Mouse (Mus musculus) CH12.LX (cell line): ENCODE data around the gene Klhl29. TPM values are rescaled to one million over a fixed set of nuclear protein-coding genes. Genes with fewer than 3 reads are reported as not detected.

ENCODE experiments used
- DNase-seq: peaks from one replicate; pipeline ENCODE4 v3.0.0-alpha.2; 2013; ENCODE audit errors: extremely low read depth
- H3K27ac ChIP-seq: 2 replicates; pipeline ENCODE4 v1.5.1; 2012; ENCODE audit warnings: low read depth, mild to moderate bottlenecking, control low read depth, moderate library complexity; ENCODE audit not compliant: insufficient read depth
- H3K27me3 ChIP-seq: replicated peaks from 2 replicates; pipeline ENCODE3; 2012; ENCODE audit warnings: inconsistent platforms
- H3K36me3 ChIP-seq, 2 experiments: replicated peaks in 1 of 2; 2 replicates each; pipeline versions ENCODE3 to v1.6.1; 2012; ENCODE audit warnings: inconsistent platforms in 1 of 2, low read length in 1 of 2, mild to moderate bottlenecking in 1 of 2, mixed read lengths in 1 of 2, moderate library complexity in 1 of 2; ENCODE audit not compliant: control insufficient read depth in 1 of 2, insufficient read depth in 1 of 2
- H3K4me1 ChIP-seq, 2 experiments: 2 replicates each; pipeline ENCODE4 v1.6.1; 2012; ENCODE audit warnings: inconsistent platforms in 1 of 2, moderate library complexity in 1 of 2; ENCODE audit not compliant: insufficient read depth in 2 of 2, control insufficient read depth in 1 of 2
- H3K4me2 ChIP-seq: 2 replicates; pipeline ENCODE4 v1.6.1; 2012; ENCODE audit warnings: low read depth, mild to moderate bottlenecking, control low read depth; ENCODE audit not compliant: poor library complexity, insufficient read depth, severe bottlenecking
- H3K4me3 ChIP-seq, 3 experiments: fragments of 150-350 bp in 1 of 3; sonication (generic) in 1 of 3; replicated peaks in 1 of 3; 2 replicates each; pipeline versions ENCODE3 to v1.5.1; 2011 to 2012; ENCODE audit warnings: low read depth in 2 of 3, low read length in 2 of 3, mild to moderate bottlenecking in 2 of 3, moderate library complexity in 2 of 3, control low read depth in 1 of 3, improper control_type of control experiment in 1 of 3, inconsistent platforms in 1 of 3, mixed read lengths in 1 of 3; ENCODE audit not compliant: poor library complexity in 1 of 3
- H3K79me2 ChIP-seq: replicated peaks from 2 replicates; pipeline ENCODE4 v1.6.1; 2012; ENCODE audit warnings: mild to moderate bottlenecking, moderate library complexity; ENCODE audit not compliant: control insufficient read depth, poor library complexity, insufficient read depth, severe bottlenecking; ENCODE audit errors: extremely low read depth
- H3K9ac ChIP-seq: 2 replicates; pipeline ENCODE4 v1.6.1; 2012; ENCODE audit warnings: low read depth, mild to moderate bottlenecking, control low read depth, moderate library complexity; ENCODE audit not compliant: insufficient read depth
- H3K9me3 ChIP-seq: replicated peaks from 2 replicates; pipeline ENCODE3; 2012; ENCODE audit warnings: low read length, inconsistent platforms, mixed read lengths
- BHLHE40 ChIP-seq: IDR thresholded peaks from 2 replicates; pipeline ENCODE4 v1.6.1; 2011; ENCODE audit warnings: mild to moderate bottlenecking, low read depth, low read length, improper control_type of control experiment
- CTCF ChIP-seq, 2 experiments: IDR thresholded peaks in 1 of 2; conservative IDR thresholded peaks in 1 of 2; 2 replicates each; pipeline ENCODE4 v1.5.1; 2011 to 2012; ENCODE audit warnings: low read depth in 2 of 2, low read length in 2 of 2, improper control_type of control experiment in 1 of 2, inconsistent platforms in 1 of 2, mild to moderate bottlenecking in 1 of 2, moderate library complexity in 1 of 2
- E2F4 ChIP-seq: IDR thresholded peaks from 2 replicates; pipeline ENCODE4 v1.6.1; 2011; ENCODE audit warnings: low read depth, low read length, improper control_type of control experiment; ENCODE audit not compliant: insufficient replicate concordance
- ELF1 ChIP-seq: IDR thresholded peaks from 2 replicates; pipeline ENCODE4 v1.6.1; 2014; ENCODE audit warnings: low read depth, mild to moderate bottlenecking, inconsistent platforms, low read length, improper control_type of control experiment
- EP300 ChIP-seq: IDR thresholded peaks from 2 replicates; pipeline ENCODE4 v1.6.1; 2011; ENCODE audit warnings: low read length, improper control_type of control experiment
- GABPA ChIP-seq: IDR thresholded peaks from 2 replicates; pipeline ENCODE4 v1.6.1; 2012; ENCODE audit warnings: low read depth, low read length, improper control_type of control experiment, inconsistent platforms; ENCODE audit not compliant: insufficient replicate concordance
- HCFC1 ChIP-seq: IDR thresholded peaks from 2 replicates; pipeline ENCODE4 v1.6.1; 2012; ENCODE audit warnings: low read depth, mild to moderate bottlenecking, inconsistent platforms, low read length, improper control_type of control experiment
- JUN ChIP-seq: IDR thresholded peaks from 2 replicates; pipeline ENCODE4 v1.6.1; 2011; ENCODE audit warnings: low read depth, mild to moderate bottlenecking, low read length, improper control_type of control experiment, moderate library complexity; ENCODE audit not compliant: insufficient read depth
- JUND ChIP-seq: conservative IDR thresholded peaks from 2 replicates; pipeline ENCODE4 v1.6.1; 2011; ENCODE audit warnings: low read depth, low read length, improper control_type of control experiment
- MAX ChIP-seq: IDR thresholded peaks from 2 replicates; pipeline ENCODE4 v1.6.1; 2011; ENCODE audit warnings: low read length, improper control_type of control experiment
- MEF2A ChIP-seq: IDR thresholded peaks from 2 replicates; pipeline ENCODE4 v1.6.1; 2014; ENCODE audit warnings: low read depth, mild to moderate bottlenecking, inconsistent platforms, low read length, improper control_type of control experiment, borderline replicate concordance
- MXI1 ChIP-seq: IDR thresholded peaks from 2 replicates; pipeline ENCODE4 v1.6.1; 2011; ENCODE audit warnings: mild to moderate bottlenecking, low read depth, low read length, improper control_type of control experiment
- MYC ChIP-seq: IDR thresholded peaks from 2 replicates; pipeline ENCODE4 v1.6.1; 2011; ENCODE audit warnings: low read depth, mild to moderate bottlenecking, improper control_type of control experiment, low read length
- NELFE ChIP-seq: IDR thresholded peaks from 2 replicates; pipeline ENCODE4 v1.6.1; 2011; ENCODE audit warnings: low read depth, low read length, improper control_type of control experiment
- POLR2A ChIP-seq: IDR thresholded peaks from 2 replicates; pipeline ENCODE4 v1.6.1; 2011; ENCODE audit warnings: low read depth, mild to moderate bottlenecking, improper control_type of control experiment, low read length
- RAD21 ChIP-seq: IDR thresholded peaks from 2 replicates; pipeline ENCODE4 v1.6.1; 2011; ENCODE audit warnings: low read depth, mild to moderate bottlenecking, low read length, improper control_type of control experiment, moderate library complexity
- SIN3A ChIP-seq: IDR thresholded peaks from 2 replicates; pipeline ENCODE4 v1.6.1; 2012; ENCODE audit warnings: low read length, improper control_type of control experiment, inconsistent platforms
- SMC3 ChIP-seq: IDR thresholded peaks from 2 replicates; pipeline ENCODE4 v1.6.1; 2011; ENCODE audit warnings: low read depth, low read length, improper control_type of control experiment
- TBP ChIP-seq: conservative IDR thresholded peaks from 2 replicates; pipeline ENCODE4 v1.6.1; 2011; ENCODE audit warnings: low read depth, low read length, improper control_type of control experiment
- TCF12 ChIP-seq: IDR thresholded peaks from 2 replicates; pipeline ENCODE4 v1.6.1; 2014; ENCODE audit warnings: low read depth, mild to moderate bottlenecking, inconsistent platforms, low read length, improper control_type of control experiment
- USF2 ChIP-seq: conservative IDR thresholded peaks from 2 replicates; pipeline ENCODE4 v1.6.1; 2011; ENCODE audit warnings: low read depth, low read length, improper control_type of control experiment
- ZC3H11A ChIP-seq: IDR thresholded peaks from 2 replicates; pipeline ENCODE4 v1.6.1; 2012; ENCODE audit warnings: low read depth, mild to moderate bottlenecking, inconsistent platforms, low read length, improper control_type of control experiment
- ZNF384 ChIP-seq: IDR thresholded peaks from 2 replicates; pipeline ENCODE4 v1.6.1; 2012; ENCODE audit warnings: low read depth, low read length, improper control_type of control experiment, inconsistent platforms
- dilution Hi-C: fragments of 300-500 bp; cut with MboI; formaldehyde crosslinking; loops from 2 replicates; pipeline ENCODE4 v1.14.3; 2020; ENCODE audit warnings: low sequenced_read_pairs; ENCODE audit not compliant: extremely low pct_unique_long_range_greater_than_20kb, extremely low pct_ligation_motif_present
- in situ Hi-C: fragments of 300-500 bp; cut with MboI; formaldehyde crosslinking; loops from 3 replicates; pipeline ENCODE4 v1.14.3; 2019; ENCODE audit warnings: low sequenced_read_pairs, low pct_ligation_motif_present, low pct_unique_long_range_greater_than_20kb, mixed read lengths
- polyA plus RNA-seq: library from polyadenylated mRNA; unstranded; fragments of >175 nt; gene quantifications from 2 replicates; pipeline ENCODE4 v1.2.1, GENCODE M21; 2012; ENCODE audit warnings: low read depth; ENCODE audit not compliant: insufficient read length
- total RNA-seq, 2 experiments: library from RNA; depleted of rRNA; stranded (reverse); fragments of 300-350 nt in 1 of 2; fragments of >200 nt in 1 of 2; gene quantifications; 2 replicates each; pipeline ENCODE4 v1.2.3; 2012 to 2014

Gene Klhl29
- total RNA-seq (2012; rRNA removed) (0.04 TPM in 1 of 2 replicates, not detected in the other), total RNA-seq (2014; rRNA removed) (not detected in 2 replicates), polyA plus RNA-seq (not detected in 2 replicates)

DNA sequence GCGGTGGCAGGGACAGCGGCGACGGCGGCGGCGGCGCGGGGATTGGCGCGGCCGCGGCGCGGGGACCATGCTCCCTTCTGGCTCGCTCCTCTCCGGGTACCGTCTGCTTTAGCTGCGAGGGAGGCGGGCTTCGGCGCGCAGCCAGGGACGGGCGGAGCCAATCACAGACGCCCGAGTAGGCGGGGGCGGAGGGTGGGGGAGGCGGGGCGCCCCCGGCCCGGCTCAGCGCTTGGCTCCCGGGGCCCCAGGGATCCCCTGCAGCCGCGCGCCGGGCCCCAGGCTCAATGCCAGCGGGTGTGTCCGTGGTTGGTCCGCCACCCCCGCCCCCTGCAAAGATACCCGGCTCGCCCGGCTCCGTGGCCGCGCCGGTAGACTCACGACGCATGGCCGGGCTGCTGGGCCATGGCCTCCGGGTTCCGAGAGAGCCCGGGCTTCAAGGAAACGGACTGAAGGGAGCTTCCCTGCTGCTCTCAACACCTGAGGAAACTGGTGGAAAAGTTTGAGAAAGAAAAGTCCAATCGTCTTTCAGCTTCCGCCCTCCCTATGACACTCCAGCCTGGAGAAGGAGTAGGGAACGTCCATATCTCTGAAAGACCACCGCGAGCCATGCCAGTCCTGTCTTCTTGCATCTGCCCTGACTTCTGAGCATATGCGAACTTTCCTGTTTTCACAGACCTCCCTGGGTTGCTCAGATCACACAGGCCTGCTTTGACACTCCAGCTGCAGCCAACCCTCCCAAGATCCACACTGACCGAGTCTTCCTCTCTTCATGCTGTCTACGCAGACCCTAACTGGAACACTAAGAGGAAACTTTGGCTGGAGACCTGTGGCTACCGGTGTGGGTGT, at the start of gene Klhl29:
Gene Klhl29 (minus strand): TSS at position 67 of the 846 bp plus-strand sequence.
- Histone ChIP-seq H3K4me3 (no peak within 1 kb of the TSS), H3K9me3 (peaks cover 19% of the 10 kb centered on the region), H3K79me2 (no peaks in the 10 kb centered on the region), H3K27ac (no peak within 1 kb of the TSS), H3K27me3 (no peaks in the 10 kb centered on the region), H3K4me1 (no peaks in the 10 kb centered on the region), H3K4me2 (no peak within 1 kb of the TSS), H3K9ac (no peak within 1 kb of the TSS), H3K36me3 (no peaks in the 10 kb centered on the region)
- dilution Hi-C loops = no loop called here
- in situ Hi-C loops = no loop called here
- no peak for DNase-seq
- no peak for TF ChIP-seq EP300
- no peak for TF ChIP-seq USF2
- TF ChIP-seq ZC3H11A = no peak
- no peak for TF ChIP-seq MXI1
- TF ChIP-seq MYC = no peak
- no peak for TF ChIP-seq CTCF (conservative IDR thresholded peaks at IDR 0.05 in 1 of 2, IDR thresholded peaks at IDR 0.05 in 1 of 2; ENCODE audit: low read depth in 2 of 2, low read length in 2 of 2)
- TF ChIP-seq NELFE = no peak
- TF ChIP-seq SIN3A = no peak
- TF ChIP-seq TBP = no peak
- TF ChIP-seq TCF12 = no peak
- TF ChIP-seq ELF1 = no peak
- TF ChIP-seq E2F4 = no peak
- no peak for TF ChIP-seq ZNF384
- TF ChIP-seq GABPA = no peak
- TF ChIP-seq HCFC1 = no peak

DNA sequence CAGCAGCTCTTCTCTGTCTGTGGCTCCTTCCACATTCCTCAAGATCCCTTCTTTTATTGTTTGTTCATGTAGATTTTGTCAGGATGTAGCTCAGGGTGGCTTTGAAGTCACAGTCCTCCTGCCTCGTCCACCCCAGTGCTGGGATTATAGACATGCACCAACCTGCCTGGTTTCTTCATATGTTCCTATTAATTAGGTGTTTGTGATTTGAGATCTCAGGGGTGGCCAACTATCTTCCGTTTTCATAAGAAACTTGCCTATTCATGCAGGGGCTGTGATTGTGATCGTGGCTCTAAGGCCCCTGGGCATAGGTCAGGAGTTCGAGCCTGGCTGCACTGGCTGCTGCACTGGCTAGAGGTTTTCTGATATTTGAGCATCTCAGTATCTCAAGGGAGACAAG, 49.8 kb upstream of the Klhl29 start:
- no peaks in the 10 kb centered on the region for H3K79me2 ChIP-seq
- H3K4me1 ChIP-seq = no peaks in the 10 kb centered on the region
- no peak overlapping the region for H3K27ac ChIP-seq
- TF ChIP-seq EP300 (no peak), MEF2A (no peak), GABPA (no peak), ZNF384 (no peak), CTCF (conservative IDR thresholded peaks at IDR 0.05 in 1 of 2, IDR thresholded peaks at IDR 0.05 in 1 of 2; ENCODE audit: low read depth in 2 of 2, low read length in 2 of 2) (no peak), SMC3 (no peak), MAX (no peak), RAD21 (no peak), TBP (no peak), NELFE (no peak), BHLHE40 (no peak), SIN3A (no peak), POLR2A (no peak), JUN (no peak), MYC (no peak), JUND (no peak), TCF12 (no peak)
- H3K4me2 ChIP-seq = no peak overlapping the region
- no peaks in the 10 kb centered on the region for H3K36me3 ChIP-seq
- no peak overlapping the region for H3K9ac ChIP-seq
- no peaks in the 10 kb centered on the region for H3K9me3 ChIP-seq
- no peaks in the 10 kb centered on the region for H3K27me3 ChIP-seq
- no peak for DNase-seq
- dilution Hi-C loops = no loop called here
- in situ Hi-C loops = no loop called here
- H3K4me3 ChIP-seq = no peak overlapping the region
